Mouse (Mus musculus): ENCODE measurements around the gene Akap12. TPM values are rescaled to one million over a fixed set of nuclear protein-coding genes. Genes with fewer than 3 reads are reported as not detected.

Akap12 gene
- polyA plus RNA-seq, 1 experiment from 2014 or later = 32.5 TPM

DNA sequence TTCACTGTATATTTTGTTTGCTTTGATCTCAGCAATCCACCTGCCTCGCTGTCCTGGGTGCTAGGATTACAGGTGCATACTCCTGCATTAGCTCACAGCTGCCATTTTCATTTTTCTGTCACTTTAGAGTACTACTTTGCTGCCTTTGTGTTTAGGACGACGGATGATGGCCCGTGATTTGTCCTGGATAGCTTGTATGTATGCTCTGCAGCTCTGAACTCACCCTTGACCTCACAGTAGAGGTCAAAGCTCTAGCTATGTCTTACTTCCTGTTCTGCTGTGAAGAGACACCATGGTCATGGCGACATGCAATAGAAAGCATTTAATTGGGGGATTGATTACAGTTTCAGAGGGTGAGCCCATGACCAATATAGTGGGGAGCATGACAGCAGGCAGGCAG, 37.4 kb downstream of the Akap12 start:
- H3K9ac ChIP-seq (ENCODE audit: low read depth, low read length) = no peak overlapping the region
- H3K27me3 ChIP-seq (replicated peaks; ENCODE audit: control insufficient read depth, insufficient read depth, low read length) = no peaks in the 10 kb centered on the region
- no peak overlapping the region for H3K4me2 ChIP-seq (ENCODE audit: low read depth, low read length)
- H3K4me3 ChIP-seq (ENCODE audit: low read length) = no peak overlapping the region
- WGBS = 61% methylated on average over 5 of the region's 5 CpGs
- no peaks in the 10 kb centered on the region for H3K36me3 ChIP-seq (ENCODE audit: control insufficient read depth, insufficient read depth, low read length)
- no peak overlapping the region for H3K27ac ChIP-seq (ENCODE audit: low read length)
- no peak for ATAC-seq
- no peaks in the 10 kb centered on the region for H3K9me3 ChIP-seq (ENCODE audit: control insufficient read depth, low read length)
- peaks cover 4% of the 10 kb centered on the region; the same call in 1 of the 2 replicates for H3K4me1 ChIP-seq (ENCODE audit: control insufficient read depth, insufficient read depth, low read length)

DNA sequence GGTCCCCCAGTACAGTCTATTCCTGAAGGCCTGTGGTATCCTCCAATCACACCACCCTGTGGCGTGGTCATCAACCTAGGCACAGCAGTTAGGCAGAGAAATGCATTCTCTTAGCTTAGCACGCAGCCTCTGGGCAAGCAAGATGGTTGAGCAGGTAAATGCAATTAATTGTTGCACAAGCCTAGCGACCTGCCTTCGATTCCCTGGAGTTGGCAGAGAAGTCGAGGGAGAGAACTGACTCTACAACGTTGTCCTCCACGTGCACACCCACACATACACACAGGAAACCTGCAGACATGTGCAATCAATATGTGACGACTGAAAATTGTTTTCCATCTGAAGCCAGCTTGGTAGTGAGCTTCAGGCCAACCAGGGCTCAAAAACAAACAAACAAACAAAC, 57.7 kb downstream of the Akap12 start:
- 75% methylated on average over 8 of the region's 8 CpGs for WGBS
- Histone ChIP-seq H3K4me2 (ENCODE audit: low read depth, low read length) (no peak overlapping the region), H3K4me1 (ENCODE audit: control insufficient read depth, insufficient read depth, low read length) (0 out of 2 replicates have a peak, but pooled peaks cover 3% of the 10 kb centered on the region), H3K9me3 (ENCODE audit: control insufficient read depth, low read length) (no peaks in the 10 kb centered on the region), H3K27ac (ENCODE audit: low read length) (no peak overlapping the region), H3K36me3 (ENCODE audit: control insufficient read depth, insufficient read depth, low read length) (no peaks in the 10 kb centered on the region), H3K9ac (ENCODE audit: low read depth, low read length) (no peak overlapping the region), H3K4me3 (ENCODE audit: low read length) (no peak overlapping the region), H3K27me3 (replicated peaks; ENCODE audit: control insufficient read depth, insufficient read depth, low read length) (no peaks in the 10 kb centered on the region)
- no peak for ATAC-seq

DNA sequence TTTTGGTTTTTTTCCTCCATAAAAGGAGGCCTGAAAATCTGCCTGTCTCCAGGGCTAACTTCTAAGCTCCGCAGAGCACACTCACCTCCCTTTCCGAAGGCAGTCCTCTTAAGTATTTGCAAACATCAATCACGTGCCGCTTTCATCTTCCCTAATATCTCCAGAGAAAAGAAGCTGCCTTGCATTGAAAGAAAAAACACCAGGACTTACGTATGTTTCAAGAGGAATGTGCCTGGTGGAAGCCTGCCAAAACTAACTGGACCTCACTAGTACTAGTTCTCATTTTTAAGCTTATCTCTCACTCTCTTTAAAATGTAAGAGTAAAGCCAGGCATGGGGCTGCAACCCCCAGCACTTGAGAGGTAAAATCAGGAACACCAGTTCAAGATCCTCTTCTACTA, 59.4 kb downstream of the Akap12 start:
- no peak overlapping the region for H3K4me2 ChIP-seq (ENCODE audit: low read depth, low read length)
- peak; percentile 28; the same call in 1 of the 2 replicates for ATAC-seq
- H3K36me3 ChIP-seq (ENCODE audit: control insufficient read depth, insufficient read depth, low read length) = no peaks in the 10 kb centered on the region
- H3K9me3 ChIP-seq (ENCODE audit: control insufficient read depth, low read length) = no peaks in the 10 kb centered on the region
- no peak overlapping the region for H3K9ac ChIP-seq (ENCODE audit: low read depth, low read length)
- H3K27me3 ChIP-seq (replicated peaks; ENCODE audit: control insufficient read depth, insufficient read depth, low read length) = no peaks in the 10 kb centered on the region
- 22% methylated on average over 5 of the region's 5 CpGs for WGBS
- H3K27ac ChIP-seq (ENCODE audit: low read length) = no peak overlapping the region
- H3K4me3 ChIP-seq (ENCODE audit: low read length) = no peak overlapping the region
- 0 out of 2 replicates have a peak, but pooled peaks cover 3% of the 10 kb centered on the region for H3K4me1 ChIP-seq (ENCODE audit: control insufficient read depth, insufficient read depth, low read length)

DNA sequence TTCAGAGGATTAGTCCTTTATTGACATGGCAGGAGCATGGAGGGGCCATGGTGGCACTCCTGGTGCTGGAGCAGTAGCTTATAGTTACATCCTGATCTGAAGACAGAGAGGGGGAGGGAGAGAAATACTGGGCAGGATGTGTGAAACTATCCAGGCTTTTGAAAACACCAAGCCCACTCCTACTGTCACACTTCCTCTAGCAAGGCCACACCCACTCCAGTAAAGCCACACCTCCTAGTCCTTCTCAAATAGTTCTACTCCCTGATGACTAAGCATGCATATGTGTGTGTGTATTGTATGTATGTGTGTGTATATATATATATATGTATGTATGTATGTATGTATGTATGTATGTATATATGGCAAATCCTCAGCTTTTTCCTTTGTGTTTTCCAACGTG, 61.5 kb downstream of the Akap12 start:
- no peak for ATAC-seq
- 70% methylated on average over 1 of the region's 1 CpGs for WGBS

DNA sequence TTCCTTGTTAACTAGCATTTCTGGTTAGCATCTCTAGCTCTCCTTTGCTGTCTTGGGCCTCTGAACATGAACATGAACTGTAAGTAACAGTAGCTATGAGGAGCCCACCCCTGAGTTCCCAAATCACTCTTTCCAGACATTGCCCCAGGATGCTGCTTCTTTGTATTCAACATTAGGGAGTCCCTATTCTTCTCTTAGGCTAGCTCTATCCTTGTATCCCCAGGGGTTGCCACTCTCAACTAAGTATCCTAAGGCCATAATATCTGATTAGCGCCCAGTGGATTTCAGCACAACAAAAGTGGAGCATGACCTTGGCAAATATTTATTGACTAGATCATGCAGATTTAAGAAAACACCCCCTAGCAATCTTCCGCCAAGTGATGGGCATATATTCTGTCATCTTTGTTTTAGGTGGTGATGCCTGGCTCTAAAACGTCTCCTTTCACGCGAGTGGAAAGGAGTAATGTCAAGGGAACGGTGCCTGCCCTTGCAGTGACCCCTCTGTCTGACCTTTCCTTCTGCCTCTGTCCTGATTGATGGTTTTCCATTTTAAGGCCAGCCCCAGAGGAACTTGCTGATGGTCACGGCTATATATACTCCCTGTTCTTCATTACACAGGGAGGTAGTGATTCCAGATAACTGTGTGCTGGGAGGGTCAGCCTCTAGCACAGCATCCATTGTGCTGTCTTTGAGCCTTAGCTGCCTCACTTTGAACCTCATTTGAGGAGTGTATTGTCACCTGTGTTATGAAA, 66.2 kb downstream of the Akap12 start:
- WGBS = 61% methylated on average over 7 of the region's 7 CpGs
- Histone ChIP-seq H3K36me3 (ENCODE audit: control insufficient read depth, insufficient read depth, low read length) (no peaks in the 10 kb centered on the region), H3K4me2 (ENCODE audit: low read depth, low read length) (no peak overlapping the region), H3K27ac (ENCODE audit: low read length) (no peak overlapping the region), H3K27me3 (replicated peaks; ENCODE audit: control insufficient read depth, insufficient read depth, low read length) (no peaks in the 10 kb centered on the region), H3K9me3 (ENCODE audit: control insufficient read depth, low read length) (no peaks in the 10 kb centered on the region), H3K4me1 (ENCODE audit: control insufficient read depth, insufficient read depth, low read length) (peaks cover 10% of the 10 kb centered on the region; the same call in 1 of the 2 replicates), H3K4me3 (ENCODE audit: low read length) (no peak overlapping the region), H3K9ac (ENCODE audit: low read depth, low read length) (no peak overlapping the region)
- ATAC-seq = no peak

More for the DNA sequence above, 61.5 kb downstream of the Akap12 start:
- H3K9ac ChIP-seq (ENCODE audit: low read depth, low read length) = no peak overlapping the region
- 0 out of 2 replicates have a peak, but pooled peaks cover 3% of the 10 kb centered on the region for H3K4me1 ChIP-seq (ENCODE audit: control insufficient read depth, insufficient read depth, low read length)
- H3K4me3 ChIP-seq (ENCODE audit: low read length) = no peak overlapping the region
- no peaks in the 10 kb centered on the region for H3K27me3 ChIP-seq (replicated peaks; ENCODE audit: control insufficient read depth, insufficient read depth, low read length)
- H3K4me2 ChIP-seq (ENCODE audit: low read depth, low read length) = no peak overlapping the region
- no peak overlapping the region for H3K27ac ChIP-seq (ENCODE audit: low read length)
- H3K36me3 ChIP-seq (ENCODE audit: control insufficient read depth, insufficient read depth, low read length) = no peaks in the 10 kb centered on the region
- no peaks in the 10 kb centered on the region for H3K9me3 ChIP-seq (ENCODE audit: control insufficient read depth, low read length)

DNA sequence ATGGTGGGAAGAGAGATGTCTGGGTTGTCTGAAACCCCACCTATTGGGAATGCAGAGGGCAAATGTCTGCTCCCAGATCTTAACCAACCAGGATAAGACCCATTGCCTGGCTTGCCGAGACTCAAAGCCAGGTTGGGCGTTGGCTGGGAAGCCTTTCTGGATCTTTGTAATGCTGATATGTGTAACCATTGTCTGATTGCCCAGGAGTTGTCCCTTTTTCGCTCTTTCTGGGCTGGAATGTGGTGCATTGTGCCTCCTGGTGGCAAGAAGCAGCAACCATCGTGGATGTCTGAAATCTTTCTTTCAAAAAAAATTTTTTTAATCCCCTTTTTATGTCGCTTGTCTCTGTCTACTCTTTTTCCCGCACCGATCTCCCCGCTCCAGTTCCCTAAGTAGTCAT, 67.1 kb downstream of the Akap12 start:
- Histone ChIP-seq H3K4me1 (ENCODE audit: control insufficient read depth, insufficient read depth, low read length) (peaks cover 10% of the 10 kb centered on the region; the same call in 1 of the 2 replicates), H3K4me2 (ENCODE audit: low read depth, low read length) (peak overlapping the region; percentile 64), H3K4me3 (ENCODE audit: low read length) (peak overlapping the region; percentile 3; the same call in 1 of the 2 replicates), H3K27ac (ENCODE audit: low read length) (no peak overlapping the region), H3K9ac (ENCODE audit: low read depth, low read length) (no peak overlapping the region), H3K36me3 (ENCODE audit: control insufficient read depth, insufficient read depth, low read length) (no peaks in the 10 kb centered on the region), H3K9me3 (ENCODE audit: control insufficient read depth, low read length) (no peaks in the 10 kb centered on the region), H3K27me3 (replicated peaks; ENCODE audit: control insufficient read depth, insufficient read depth, low read length) (no peaks in the 10 kb centered on the region)
- ATAC-seq = no peak
- 13% methylated on average over 8 of the region's 8 CpGs for WGBS

DNA sequence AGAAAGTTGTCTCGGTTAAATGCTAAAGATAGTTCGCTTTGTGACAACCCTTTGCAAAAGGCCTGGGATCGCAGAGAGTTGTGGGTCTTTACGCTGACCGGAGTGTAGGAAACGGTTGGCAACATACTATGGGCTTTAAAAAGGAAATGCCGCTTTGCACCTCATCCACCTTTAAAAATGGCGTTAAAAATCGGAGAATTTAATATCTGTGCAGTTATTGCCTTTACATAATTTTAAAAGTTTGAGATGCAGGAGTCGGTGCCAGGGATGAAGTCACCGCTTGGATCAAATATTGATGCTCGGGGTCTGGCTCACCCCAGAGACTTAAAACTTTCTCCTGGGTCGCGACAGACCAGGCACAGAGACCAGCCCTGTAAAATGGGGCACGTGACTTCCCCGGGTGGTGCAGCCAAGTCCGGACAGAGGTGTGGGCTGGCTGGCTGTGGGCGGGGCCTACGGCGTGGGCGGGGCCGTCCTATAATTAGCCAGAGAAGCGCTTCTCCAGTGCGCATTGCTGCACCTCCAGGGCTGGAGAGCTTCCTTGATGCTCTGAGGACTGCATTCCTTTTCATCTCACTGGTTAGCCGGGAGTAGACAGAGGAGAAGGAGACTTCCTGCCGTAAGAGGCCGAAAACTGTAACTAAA, 68.0 kb downstream of the Akap12 start:
- H3K4me2 ChIP-seq (ENCODE audit: low read depth, low read length) = peak overlapping the region; percentile 64
- peak overlapping the region; percentile 51 for H3K4me3 ChIP-seq (ENCODE audit: low read length)
- peak overlapping the region; percentile 62 for H3K27ac ChIP-seq (ENCODE audit: low read length)
- no peaks in the 10 kb centered on the region for H3K36me3 ChIP-seq (ENCODE audit: control insufficient read depth, insufficient read depth, low read length)
- peak overlapping the region; percentile 51 for H3K9ac ChIP-seq (ENCODE audit: low read depth, low read length)
- peaks cover 12% of the 10 kb centered on the region; the same call in 1 of the 2 replicates for H3K4me1 ChIP-seq (ENCODE audit: control insufficient read depth, insufficient read depth, low read length)
- WGBS = 6% methylated on average over 27 of the region's 27 CpGs
- no peaks in the 10 kb centered on the region for H3K27me3 ChIP-seq (replicated peaks; ENCODE audit: control insufficient read depth, insufficient read depth, low read length)
- H3K9me3 ChIP-seq (ENCODE audit: control insufficient read depth, low read length) = no peaks in the 10 kb centered on the region
- ATAC-seq = peak; percentile 95

DNA sequence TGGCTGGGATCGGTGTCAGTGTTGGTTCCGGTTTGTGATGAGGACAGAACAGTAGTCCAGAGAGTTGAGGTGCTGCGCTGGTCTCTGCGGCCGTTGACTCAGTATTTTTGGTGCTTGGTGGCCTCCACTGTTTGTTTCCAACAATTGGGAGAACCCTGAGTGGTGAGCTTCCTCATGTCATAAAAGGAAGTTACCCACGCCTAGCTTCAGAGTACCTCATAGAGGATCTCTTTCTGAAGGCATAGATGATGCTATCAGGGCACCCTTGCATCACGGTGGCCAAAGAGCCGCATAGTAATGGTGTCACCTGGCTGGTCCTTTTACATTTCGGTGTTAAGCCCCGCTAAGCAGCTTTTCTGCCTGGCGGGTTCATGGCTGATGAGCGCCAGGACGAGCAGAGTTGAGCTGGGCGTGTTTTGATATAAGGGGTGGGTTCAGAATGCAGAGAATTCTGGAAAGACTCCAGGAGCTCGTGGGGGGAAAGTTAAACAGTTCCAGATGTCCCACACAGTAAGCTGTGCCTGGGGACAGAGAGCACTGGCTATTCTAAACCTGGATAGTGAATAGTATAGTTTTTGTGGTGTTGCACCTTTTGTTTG, 72.8 kb downstream of the Akap12 start:
- peaks cover 10% of the 10 kb centered on the region; the same call in 1 of the 2 replicates for H3K4me1 ChIP-seq (ENCODE audit: control insufficient read depth, insufficient read depth, low read length)
- H3K27ac ChIP-seq (ENCODE audit: low read length) = peak overlapping the region; percentile 59
- no peaks in the 10 kb centered on the region for H3K27me3 ChIP-seq (replicated peaks; ENCODE audit: control insufficient read depth, insufficient read depth, low read length)
- peak overlapping the region; percentile 26; the same call in 1 of the 2 replicates for H3K4me2 ChIP-seq (ENCODE audit: low read depth, low read length)
- no peaks in the 10 kb centered on the region for H3K36me3 ChIP-seq (ENCODE audit: control insufficient read depth, insufficient read depth, low read length)
- H3K9ac ChIP-seq (ENCODE audit: low read depth, low read length) = peak overlapping the region; percentile 39
- H3K9me3 ChIP-seq (ENCODE audit: control insufficient read depth, low read length) = no peaks in the 10 kb centered on the region
- ATAC-seq = peak; percentile 31; the same call in 1 of the 2 replicates
- WGBS = 49% methylated on average over 15 of the region's 15 CpGs
- peak overlapping the region; percentile 24; the same call in 1 of the 2 replicates for H3K4me3 ChIP-seq (ENCODE audit: low read length)

DNA sequence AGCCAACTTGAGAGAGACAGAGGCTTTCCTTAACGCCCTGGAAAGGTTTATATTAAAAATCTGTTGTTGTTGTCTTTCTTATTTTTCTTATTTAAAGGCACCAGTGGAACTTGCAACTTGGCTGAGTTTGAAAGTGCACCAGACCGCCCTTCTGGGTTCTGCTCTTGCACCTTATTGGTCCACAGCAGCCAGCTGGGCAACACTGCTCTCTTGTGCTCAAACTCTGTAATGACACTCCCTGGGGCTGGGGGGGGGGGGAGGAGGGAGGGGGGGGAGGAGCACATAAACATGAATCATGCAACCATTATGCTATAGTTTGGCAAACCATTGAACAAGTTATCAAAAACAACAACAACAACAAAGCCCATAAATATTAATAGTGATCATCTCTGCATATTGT, 75.2 kb downstream of the Akap12 start:
- 21% methylated on average over 2 of the region's 2 CpGs for WGBS
- Histone ChIP-seq H3K4me2 (ENCODE audit: low read depth, low read length) (no peak overlapping the region), H3K4me3 (ENCODE audit: low read length) (no peak overlapping the region), H3K9me3 (ENCODE audit: control insufficient read depth, low read length) (no peaks in the 10 kb centered on the region), H3K4me1 (ENCODE audit: control insufficient read depth, insufficient read depth, low read length) (peaks cover 9% of the 10 kb centered on the region; the same call in 1 of the 2 replicates), H3K36me3 (ENCODE audit: control insufficient read depth, insufficient read depth, low read length) (no peaks in the 10 kb centered on the region), H3K27ac (ENCODE audit: low read length) (no peak overlapping the region), H3K27me3 (replicated peaks; ENCODE audit: control insufficient read depth, insufficient read depth, low read length) (no peaks in the 10 kb centered on the region), H3K9ac (ENCODE audit: low read depth, low read length) (no peak overlapping the region)
- ATAC-seq = no peak
